Mouse (Mus musculus) heart, postnatal 10 days (tissue): ENCODE results near the gene Kif26b. TPM values are rescaled to one million over a fixed set of nuclear protein-coding genes. Genes with fewer than 3 reads are reported as not detected.

Source experiments
- DNase-seq, 2 experiments: peaks; one replicate each; pipeline ENCODE4 v3.0.0; 2021
- intact Hi-C: fragments of 180-260 bp; cut with DNase I; formaldehyde crosslinking; loops from one replicate; pipeline ENCODE4 v1.15.1; 2025
- total RNA-seq, 2 experiments: library from RNA; stranded (reverse); gene quantifications; 2 replicates each; pipeline ENCODE4 v1.2.3; 2021

Kif26b gene
- total RNA-seq, 2 experiments from 2014 or later = 10.9 to 12.9 TPM

- intact Hi-C loops = loop anchor here (5.0 kb wide), 1 partner anchor 126 kb away; no protein-coding TSS in a partner anchor
- no peak for DNase-seq
Observed at GRCm38 (mm10) chr1:178961661-178962060, 432.7 kb downstream of the Kif26b start.

GRCm38 (mm10) chr1:178972055-178972454, 443.1 kb downstream of the Kif26b start:
- intact Hi-C loops = no loop called here
- DNase-seq = no peak

- intact Hi-C loops = no loop called here
- no peak for DNase-seq
Observed at GRCm38 (mm10) chr1:178978617-178979245, 449.8 kb downstream of the Kif26b start.

- DNase-seq = no peak
- intact Hi-C loops = no loop called here
Observed at GRCm38 (mm10) chr1:178980185-178980584, 451.3 kb downstream of the Kif26b start.

GRCm38 (mm10) chr1:178981641-178982040, 452.7 kb downstream of the Kif26b start:
- intact Hi-C loops = no loop called here
- DNase-seq = no peak

GRCm38 (mm10) chr1:178988176-178988575, 459.3 kb downstream of the Kif26b start:
- intact Hi-C loops = no loop called here
- no peak for DNase-seq

Other genes starting within 250 kb of the Kif26b start
- gene Cox20, start 210.0 kb upstream of the Kif26b start, total RNA-seq = 100 to 1,000 TPM; 128 to 134 TPM
- gene Hnrnpu, start 191.3 kb upstream of the Kif26b start, total RNA-seq = 100 to 1,000 TPM; 258 to 270 TPM
- gene Efcab2, start 123.0 kb upstream of the Kif26b start, total RNA-seq = 10 to 100 TPM; 25.3 to 27.8 TPM